Mouse (Mus musculus): ENCODE data around the gene Theg.

Gene Theg

DNA sequence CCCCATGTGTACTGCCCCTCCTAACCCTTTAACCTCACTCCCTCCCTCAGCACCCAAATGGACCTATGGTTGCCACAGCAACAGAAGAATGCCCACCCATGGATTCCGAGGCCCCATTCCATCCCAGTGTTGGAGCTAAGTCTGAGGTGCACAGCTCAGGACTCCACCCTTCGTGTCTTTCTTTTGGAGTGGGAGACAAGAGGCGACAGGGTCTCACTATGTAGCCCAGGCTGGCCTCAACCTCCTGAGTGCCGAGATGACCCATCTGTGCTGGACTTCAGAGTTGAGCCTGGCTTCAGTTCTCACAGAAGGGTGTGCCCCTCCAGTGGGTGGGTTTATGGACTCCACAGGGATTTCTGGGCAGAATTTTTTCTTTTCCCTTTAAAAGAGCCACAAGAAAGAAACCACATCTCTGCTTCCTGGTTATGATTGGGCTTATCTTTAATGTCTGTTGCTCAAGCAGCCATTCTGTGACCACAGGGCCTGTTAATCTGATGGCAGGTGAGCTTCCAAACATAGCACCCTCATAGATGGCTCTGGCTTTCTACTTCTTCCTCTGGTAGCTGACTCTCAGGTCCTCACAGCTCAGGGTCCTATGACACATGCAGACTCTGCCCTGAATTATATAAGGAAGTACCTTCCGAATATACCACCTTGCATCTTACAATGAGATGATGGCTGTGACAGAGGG, at the start of gene Theg:
Theg (minus strand) TSS at position 271 of the 691 bp plus-strand sequence.
- no peak for DNase-seq

GRCm38 (mm10) chr10:79636287-79636686, 49.2 kb upstream of the Theg start:
- DNase-seq: no peak

GRCm38 (mm10) chr10:79633006-79633777, 46.1 kb upstream of the Theg start:
- no peak for DNase-seq

GRCm38 (mm10) chr10:79631432-79631831, 44.3 kb upstream of the Theg start:
- peak; percentile 61 for DNase-seq

DNA sequence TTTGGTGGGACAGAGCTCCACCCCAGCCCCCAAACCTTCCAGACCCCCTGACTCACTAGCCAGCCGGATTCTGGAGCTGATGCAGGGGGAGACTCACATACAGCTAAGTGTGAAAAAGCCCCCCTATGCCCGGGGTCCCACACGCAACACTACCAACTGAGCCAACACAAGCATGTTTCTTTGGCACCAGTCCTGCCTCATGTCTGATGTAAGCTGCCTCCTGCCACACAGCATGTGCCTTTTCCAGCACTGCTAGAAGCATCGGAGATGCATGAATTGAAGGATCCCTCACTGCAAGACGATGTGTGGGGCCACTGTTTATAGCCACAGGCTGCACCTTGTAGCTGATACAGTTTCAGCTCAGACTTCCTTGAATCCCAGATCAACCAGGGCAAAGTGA, 41.2 kb upstream of the Theg start:
- DNase-seq: no peak

GRCm38 (mm10) chr10:79626156-79626555, 39.0 kb upstream of the Theg start:
- DNase-seq: no peak

DNA sequence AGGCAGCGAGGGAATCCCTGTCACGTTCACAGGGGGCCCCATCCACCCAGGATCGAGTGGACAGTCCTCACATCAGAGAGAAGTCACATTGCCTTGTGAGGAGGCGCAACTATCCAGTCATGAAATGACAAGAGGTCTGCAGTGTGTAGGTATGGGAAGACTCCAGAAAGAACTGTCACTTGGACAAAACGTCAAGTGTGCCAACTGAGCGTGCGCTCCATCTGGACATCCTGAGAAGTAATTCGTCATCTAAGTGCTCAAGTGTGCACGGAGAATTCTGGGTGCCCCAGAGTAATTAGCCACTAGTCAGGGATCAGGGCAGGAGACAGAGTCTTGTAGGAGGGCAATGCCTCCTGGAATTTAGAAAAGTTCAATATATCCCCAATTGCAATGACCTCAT, 38.3 kb upstream of the Theg start:
- peak; percentile 44 for DNase-seq

DNA sequence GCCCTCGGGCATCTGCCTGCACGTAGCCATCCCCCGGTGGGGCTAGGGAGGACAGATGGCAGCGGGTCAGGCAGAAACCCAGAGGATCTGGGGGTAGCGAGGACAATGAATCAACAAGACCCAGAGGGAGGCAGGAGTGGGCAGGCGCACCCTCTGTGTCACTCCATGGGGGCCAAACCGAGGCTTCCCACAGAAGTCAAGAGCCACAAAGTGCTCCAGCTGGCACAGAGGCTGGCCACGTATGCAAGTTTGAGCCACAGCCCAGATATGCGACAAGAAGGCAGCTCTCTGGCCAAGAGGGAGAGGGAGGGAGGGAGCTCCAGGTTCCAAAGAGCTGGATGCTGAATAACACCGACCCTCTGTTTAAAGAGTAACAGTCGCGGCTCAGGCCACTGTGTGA, 36.8 kb upstream of the Theg start:
- no peak for DNase-seq

DNA sequence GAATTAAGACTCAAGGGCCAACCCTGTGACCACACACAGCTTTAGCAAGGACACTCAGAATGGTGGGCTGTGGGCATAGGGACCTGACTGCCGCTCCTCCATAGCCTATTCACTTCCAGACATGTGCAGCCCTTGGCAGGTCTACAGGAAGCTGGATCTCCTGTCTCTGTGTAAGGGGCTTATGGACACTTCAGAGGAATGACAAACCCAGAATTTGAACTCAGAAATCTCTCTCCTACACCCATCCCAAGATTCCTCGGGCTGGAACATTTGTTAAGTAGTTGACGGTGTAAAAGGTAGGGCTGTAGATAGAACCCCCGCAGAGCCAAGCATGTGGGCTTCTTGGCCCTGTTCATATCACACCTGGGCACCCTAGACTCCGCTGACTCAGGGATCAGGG, 29.2 kb upstream of the Theg start:
- no peak for DNase-seq

- peak; percentile 50 for DNase-seq
Observed at GRCm38 (mm10) chr10:79615860-79616259, 28.7 kb upstream of the Theg start.

- no peak for DNase-seq
Observed at GRCm38 (mm10) chr10:79614305-79614643, 27.1 kb upstream of the Theg start.

GRCm38 (mm10) chr10:79613578-79614304, 26.6 kb upstream of the Theg start, which contains the start of gene C2cd4c:
C2cd4c (minus strand) TSS chr10:79614025.
- peak; percentile 90 for DNase-seq

DNA sequence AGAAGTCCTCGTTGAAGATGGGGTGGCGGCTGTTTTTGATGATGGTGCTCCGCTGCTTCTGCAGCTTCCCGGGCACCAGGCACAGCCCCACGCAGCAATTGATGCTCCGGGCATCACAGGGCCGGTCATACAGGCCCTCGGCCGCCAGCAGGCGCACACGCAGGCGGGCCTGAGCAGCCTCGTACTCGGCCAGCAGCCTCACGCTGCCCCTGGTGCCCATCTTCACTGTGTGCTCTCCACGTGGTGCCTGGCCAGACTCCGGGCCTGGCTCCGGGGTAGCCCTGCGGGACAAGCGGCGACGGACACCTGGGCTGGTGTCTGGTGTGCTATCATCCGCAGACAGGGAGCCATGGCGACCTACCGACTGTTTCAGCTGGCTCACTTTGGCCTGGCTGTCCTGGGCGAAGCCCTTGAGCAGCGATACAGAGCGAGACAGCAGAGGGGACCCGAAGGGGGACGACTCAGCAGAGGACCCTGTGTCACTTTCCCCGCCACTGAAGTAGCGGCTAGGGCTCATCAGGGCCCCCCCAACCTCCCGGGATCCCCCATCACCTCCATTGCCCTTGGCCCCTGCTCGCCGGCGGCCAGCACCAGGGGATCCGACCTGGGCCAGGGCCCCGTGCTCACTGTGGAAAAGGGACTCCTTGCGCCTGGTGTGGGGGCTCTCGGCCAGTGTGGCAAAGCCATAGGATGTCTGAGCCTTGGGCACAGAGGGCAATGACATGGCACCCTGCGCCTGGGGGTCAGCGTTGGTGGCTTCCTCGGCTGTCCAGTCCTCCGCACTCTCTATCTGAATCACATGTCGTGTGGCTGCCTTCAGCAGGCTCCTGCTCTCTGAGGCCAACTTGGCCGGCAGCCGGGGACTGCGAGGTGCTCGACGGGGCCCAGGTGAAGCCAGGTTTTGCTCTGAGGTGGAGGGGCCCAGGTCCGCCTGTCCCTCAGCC, 25.3 kb upstream of the Theg start:
- DNase-seq: peak; percentile 78

DNA sequence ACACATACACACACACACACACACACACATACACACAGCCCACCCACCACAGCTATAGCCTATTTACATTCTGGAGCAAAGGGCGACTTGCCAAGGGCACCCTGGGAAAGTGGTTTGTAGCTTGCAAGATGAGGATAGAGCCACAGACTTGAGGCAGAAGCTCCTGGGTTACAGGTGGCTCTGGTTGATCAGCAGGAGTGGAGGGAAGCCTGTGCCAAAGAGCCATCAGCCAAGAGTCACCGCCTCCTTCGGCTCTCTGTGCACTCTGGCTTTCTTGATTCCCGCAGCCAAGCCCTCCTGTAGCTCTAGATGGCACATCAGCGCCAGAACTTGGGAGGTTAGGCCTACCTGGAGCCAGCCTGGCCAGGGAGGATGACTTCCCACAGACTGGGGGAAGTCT, 24.2 kb upstream of the Theg start:
- no peak for DNase-seq

DNA sequence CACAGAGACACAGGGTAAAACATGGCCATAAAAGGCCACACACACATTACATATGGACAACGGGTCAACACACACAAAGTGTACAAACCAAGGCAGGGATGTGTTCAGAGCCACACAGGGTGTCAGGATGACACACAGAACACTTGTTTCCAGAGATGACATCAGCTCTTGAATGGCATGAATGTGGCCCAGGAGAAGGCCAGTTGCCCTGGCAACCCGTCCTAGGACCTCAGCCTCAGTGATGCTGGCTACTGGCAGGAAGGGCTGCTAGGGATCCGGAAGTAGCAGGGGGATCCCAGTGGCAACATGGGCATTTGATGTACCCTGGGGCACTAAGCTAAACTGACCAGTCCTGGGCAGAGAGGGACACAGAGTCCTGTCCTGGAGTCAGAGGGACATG, 22.1 kb upstream of the Theg start:
- no peak for DNase-seq

DNA sequence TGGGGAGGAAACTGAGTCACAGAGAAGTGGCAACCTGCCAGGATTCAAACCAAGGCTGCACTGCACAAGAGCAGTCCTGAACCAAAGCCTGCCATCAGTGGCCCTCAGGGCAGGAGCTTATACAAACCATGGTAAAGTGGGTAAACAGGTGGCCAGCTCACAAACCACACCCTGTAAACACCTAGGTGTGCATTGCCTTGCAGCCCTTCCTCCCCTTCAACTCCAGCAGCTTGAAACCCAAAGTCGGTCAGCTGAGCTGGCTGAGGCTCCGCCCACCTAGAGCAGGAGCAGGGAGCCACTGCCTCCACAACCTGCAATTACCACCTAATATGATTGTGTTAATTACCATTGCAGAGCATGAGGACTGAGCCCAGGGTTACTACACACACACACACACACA, 20.8 kb upstream of the Theg start:
- DNase-seq: no peak

GRCm38 (mm10) chr10:79606537-79606936, 19.4 kb upstream of the Theg start:
- DNase-seq: peak; percentile 36

- no peak for DNase-seq
Observed at GRCm38 (mm10) chr10:79597936-79598230, 10.8 kb upstream of the Theg start.

DNA sequence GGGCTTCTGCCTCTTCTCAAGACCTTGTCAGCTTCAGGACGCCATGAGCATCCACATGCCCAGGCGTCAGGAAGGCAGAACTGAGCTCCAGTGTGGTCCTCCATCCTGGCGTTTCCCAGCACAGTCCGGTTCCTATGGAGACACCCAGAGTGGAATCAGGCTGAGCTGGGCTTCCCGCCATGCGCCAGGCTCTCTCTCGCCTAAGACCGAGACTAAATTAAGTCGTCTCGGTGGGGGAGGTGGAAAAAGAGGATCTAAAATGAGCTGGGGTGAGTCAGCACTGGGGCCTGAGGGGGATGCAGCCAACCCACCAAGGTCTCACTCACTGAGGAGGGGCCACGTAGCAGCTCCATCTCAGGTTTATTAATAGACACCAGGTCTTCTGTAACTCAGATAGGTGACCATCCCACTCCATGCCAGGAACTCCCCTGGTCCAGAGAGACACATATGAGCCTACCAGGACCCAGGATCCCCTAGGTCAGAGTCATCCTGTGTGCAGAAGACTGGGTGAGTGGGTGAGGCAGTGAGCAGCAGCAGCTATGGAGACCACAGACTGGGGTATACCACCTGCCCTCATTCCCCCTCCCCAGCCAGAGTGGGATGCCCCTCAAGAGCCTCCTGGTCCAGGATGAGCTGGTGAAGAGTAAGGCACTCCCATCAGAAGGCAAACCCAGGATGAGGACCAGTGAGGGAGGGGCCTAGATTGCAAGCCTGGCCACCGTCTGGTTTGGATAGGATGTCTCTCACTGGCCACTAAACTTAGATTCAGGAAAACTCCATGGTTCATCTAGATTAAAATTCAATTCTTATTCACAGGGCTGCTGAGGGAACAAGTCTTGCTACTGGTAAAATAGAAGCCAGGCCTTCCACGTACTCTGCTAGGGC, 10.2 kb upstream of the Theg start:
- DNase-seq: no peak

GRCm38 (mm10) chr10:79595590-79595929, 8.4 kb upstream of the Theg start:
- no peak for DNase-seq

DNA sequence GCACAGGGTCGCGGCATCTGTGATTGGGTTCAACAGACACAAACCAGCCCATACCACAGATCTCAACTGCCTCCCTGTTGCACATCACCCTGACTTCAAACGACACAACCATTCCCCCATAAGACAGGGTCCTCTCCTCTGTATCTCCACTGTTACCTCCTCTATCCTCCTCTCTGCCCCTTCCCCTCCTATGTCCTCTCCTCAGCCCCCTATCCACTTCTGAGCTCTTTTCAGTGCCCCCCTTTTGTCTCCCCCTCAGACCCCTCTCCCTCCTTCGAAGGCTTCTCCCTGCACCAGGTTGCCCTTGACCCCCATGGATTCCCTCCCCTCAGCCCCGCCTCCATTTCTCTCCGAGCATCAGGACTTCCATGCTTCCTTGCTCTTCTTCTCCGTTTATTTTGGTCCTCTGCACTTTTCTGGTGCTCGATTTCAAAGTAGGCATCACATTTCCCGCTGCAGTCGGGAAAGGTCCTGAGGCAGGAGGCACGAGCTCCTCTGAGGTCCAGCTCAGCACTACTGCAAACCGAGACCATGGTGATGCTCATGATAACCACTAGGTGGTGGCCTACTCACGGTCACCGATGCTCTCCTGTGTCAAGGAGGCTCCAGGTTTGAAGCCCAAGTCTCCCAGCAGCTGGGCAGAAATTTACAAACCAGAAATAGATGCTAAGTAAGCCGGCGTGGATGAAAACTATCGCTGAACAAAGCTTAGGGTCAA, 7.9 kb upstream of the Theg start:
- peak; percentile 82 for DNase-seq

Measured in retina, postnatal 1 day (tissue).